Mouse (Mus musculus) lung, postnatal 0 days (tissue): ENCODE measurements around the gene Mmrn2. TPM values are rescaled to one million over a fixed set of nuclear protein-coding genes. Genes with fewer than 3 reads are reported as not detected.

Experiments used
- ATAC-seq: fragments of 200-750 bp; cut with Nextera tagmentation; 2 replicates; pipeline ENCODE4 v1.8.0; 2017; ENCODE audit warnings: moderate library complexity
- DNase-seq: peaks from one replicate; pipeline ENCODE4 v3.0.0-alpha.2; 2016; ENCODE audit warnings: low spot score
- H3K27ac ChIP-seq: fragments of 300-500 bp; sonication (generic); 2 replicates; pipeline ENCODE4 v1.5.1; 2014; ENCODE audit warnings: antibody characterized with exemption, mild to moderate bottlenecking, low read length, mixed read lengths
- H3K27me3 ChIP-seq: fragments of 300-500 bp; sonication (generic); replicated peaks from 2 replicates; pipeline ENCODE4 v1.6.1; 2014; ENCODE audit warnings: low read length, mixed read lengths; ENCODE audit not compliant: insufficient read depth
- H3K36me3 ChIP-seq: fragments of 300-500 bp; sonication (generic); 2 replicates; pipeline ENCODE4 v1.6.1; 2014; ENCODE audit warnings: low read length, mixed read lengths; ENCODE audit not compliant: insufficient read depth
- H3K4me1 ChIP-seq: fragments of 300-500 bp; sonication (generic); 2 replicates; pipeline ENCODE4 v1.6.1; 2014; ENCODE audit warnings: antibody characterized with exemption, low read depth, low read length, mixed read lengths; ENCODE audit not compliant: insufficient read depth
- H3K4me2 ChIP-seq: fragments of 300-500 bp; sonication (generic); replicated peaks from 2 replicates; pipeline ENCODE4 v1.6.1; 2014; ENCODE audit warnings: low read depth, mild to moderate bottlenecking, low read length, moderate library complexity, mixed read lengths
- H3K4me3 ChIP-seq: fragments of 300-500 bp; sonication (generic); 2 replicates; pipeline ENCODE4 v1.5.1; 2014; ENCODE audit warnings: low read depth, low read length
- H3K9ac ChIP-seq: fragments of 300-500 bp; sonication (generic); replicated peaks from 2 replicates; pipeline ENCODE4 v1.6.1; 2014; ENCODE audit warnings: low read depth, mild to moderate bottlenecking
- H3K9me3 ChIP-seq: fragments of 300-500 bp; sonication (generic); 2 replicates; pipeline ENCODE4 v1.6.1; 2016; ENCODE audit warnings: low read length, mixed read lengths
- CTCF ChIP-seq: IDR thresholded peaks from 2 replicates; pipeline ENCODE4 v1.5.1; 2016; ENCODE audit warnings: antibody characterized with exemption, mild to moderate bottlenecking
- EP300 ChIP-seq: IDR thresholded peaks from 2 replicates; pipeline ENCODE4 v1.6.1; 2016; ENCODE audit warnings: antibody characterized with exemption, mild to moderate bottlenecking, control low read depth
- WGBS: fragments of 180-500 bp; shearing (Covaris S2); extraction: QIAGEN DNeasy Blood & Tissue Kit; methylation state at CpG from one replicate; pipeline ENCODE4 v1.1.7; 2014; 5-methylcytosine and 5-hydroxymethylcytosine counted together
- polyA plus RNA-seq: library from polyadenylated mRNA; unstranded; fragments of >200 nt; fragmentation: Nextera tagmentation; extraction: Ambion mirVana; gene quantifications from 2 replicates; pipeline ENCODE4 v1.2.1, GENCODE M21; 2015

Gene Mmrn2
- polyA plus RNA-seq, result 15.4 and 16.5 TPM in 2 replicates

GRCm38 (mm10) chr14:34375415-34375904 is at the start of gene Mmrn2:
Mmrn2 (plus strand) TSS chr14:34375465.
- peak within 1 kb of the TSS; percentile 30 for H3K4me2 ChIP-seq
- H3K9me3 ChIP-seq, result no peaks in the 10 kb centered on the region
- DNase-seq, result no peak
- H3K27ac ChIP-seq, result no peak within 1 kb of the TSS
- no peak for ATAC-seq
- WGBS, result 60% methylated on average over 12 of the region's 13 CpGs
- H3K27me3 ChIP-seq, result no peaks in the 10 kb centered on the region
- H3K36me3 ChIP-seq, result no peaks in the 10 kb centered on the region
- peak within 1 kb of the TSS; percentile 19 for H3K4me3 ChIP-seq
- TF ChIP-seq EP300 (no peak), CTCF (no peak)
- H3K9ac ChIP-seq, result no peak within 1 kb of the TSS
- H3K4me1 ChIP-seq, result 0 out of 2 replicates have a peak, but pooled peaks cover 4% of the 10 kb centered on the region

- no peaks in the 10 kb centered on the region for H3K9me3 ChIP-seq
- H3K4me2 ChIP-seq, result no peak overlapping the region
- peaks cover 36% of the 10 kb centered on the region for H3K36me3 ChIP-seq
- no peak for ATAC-seq
- H3K27ac ChIP-seq, result no peak overlapping the region
- no peaks in the 10 kb centered on the region for H3K4me1 ChIP-seq
- H3K27me3 ChIP-seq, result no peaks in the 10 kb centered on the region
- TF ChIP-seq EP300, result no peak
- no peak for DNase-seq
- H3K4me3 ChIP-seq, result no peak overlapping the region
- H3K9ac ChIP-seq, result no peak overlapping the region
- 79% methylated on average over 3 of the region's 3 CpGs for WGBS
Observed at GRCm38 (mm10) chr14:34326606-34327005, 48.7 kb upstream of the Mmrn2 start.

- H3K27me3 ChIP-seq, result no peaks in the 10 kb centered on the region
- no peaks in the 10 kb centered on the region for H3K4me1 ChIP-seq
- H3K27ac ChIP-seq, result no peak overlapping the region
- H3K9me3 ChIP-seq, result no peaks in the 10 kb centered on the region
- ATAC-seq (no peak), DNase-seq (no peak)
- WGBS, result 74% methylated on average over 1 of the region's 1 CpGs
- no peak overlapping the region for H3K4me3 ChIP-seq
- TF ChIP-seq CTCF, result no peak
- TF ChIP-seq EP300, result no peak
- peaks cover 36% of the 10 kb centered on the region for H3K36me3 ChIP-seq
- H3K4me2 ChIP-seq, result no peak overlapping the region
- H3K9ac ChIP-seq, result no peak overlapping the region
Observed at GRCm38 (mm10) chr14:34327618-34328017, 47.6 kb upstream of the Mmrn2 start.

GRCm38 (mm10) chr14:34330657-34331158 is 44.6 kb upstream of the Mmrn2 start:
- H3K36me3 ChIP-seq, result peaks cover 34% of the 10 kb centered on the region
- no peak overlapping the region for H3K4me3 ChIP-seq
- DNase-seq (no peak), ATAC-seq (no peak)
- no peak overlapping the region for H3K27ac ChIP-seq
- H3K9me3 ChIP-seq, result no peaks in the 10 kb centered on the region
- H3K9ac ChIP-seq, result no peak overlapping the region
- H3K4me2 ChIP-seq, result no peak overlapping the region
- WGBS, result 91% methylated on average over 9 of the region's 9 CpGs
- TF ChIP-seq CTCF, result no peak
- TF ChIP-seq EP300, result no peak
- no peaks in the 10 kb centered on the region for H3K4me1 ChIP-seq
- H3K27me3 ChIP-seq, result no peaks in the 10 kb centered on the region

GRCm38 (mm10) chr14:34331886-34332285 is 43.4 kb upstream of the Mmrn2 start:
- DNase-seq, result no peak
- H3K9me3 ChIP-seq, result no peaks in the 10 kb centered on the region
- H3K4me3 ChIP-seq, result no peak overlapping the region
- no peak for TF ChIP-seq EP300
- no peak for TF ChIP-seq CTCF
- H3K27me3 ChIP-seq, result no peaks in the 10 kb centered on the region
- 88% methylated on average over 3 of the region's 3 CpGs for WGBS
- ATAC-seq, result no peak
- no peaks in the 10 kb centered on the region for H3K4me1 ChIP-seq
- H3K9ac ChIP-seq, result no peak overlapping the region
- peaks cover 46% of the 10 kb centered on the region for H3K36me3 ChIP-seq
- no peak overlapping the region for H3K4me2 ChIP-seq
- no peak overlapping the region for H3K27ac ChIP-seq

GRCm38 (mm10) chr14:34332476-34332875 is 42.8 kb upstream of the Mmrn2 start:
- no peak for ATAC-seq
- Histone ChIP-seq H3K27me3 (no peaks in the 10 kb centered on the region), H3K4me2 (no peak overlapping the region), H3K4me1 (no peaks in the 10 kb centered on the region), H3K27ac (no peak overlapping the region), H3K9ac (no peak overlapping the region), H3K9me3 (no peaks in the 10 kb centered on the region), H3K4me3 (no peak overlapping the region), H3K36me3 (peaks cover 52% of the 10 kb centered on the region)
- TF ChIP-seq EP300 (no peak), CTCF (no peak)
- DNase-seq, result no peak
- WGBS, result 88% methylated on average over 5 of the region's 5 CpGs

- TF ChIP-seq CTCF, result no peak
- no peak for TF ChIP-seq EP300
- H3K27ac ChIP-seq, result no peak overlapping the region
- peaks cover 37% of the 10 kb centered on the region for H3K36me3 ChIP-seq
- H3K9ac ChIP-seq, result no peak overlapping the region
- no peak overlapping the region for H3K4me2 ChIP-seq
- 59% methylated on average over 1 of the region's 1 CpGs for WGBS
- DNase-seq (no peak), ATAC-seq (no peak)
- no peaks in the 10 kb centered on the region for H3K4me1 ChIP-seq
- H3K4me3 ChIP-seq, result no peak overlapping the region
- no peaks in the 10 kb centered on the region for H3K27me3 ChIP-seq
- no peaks in the 10 kb centered on the region for H3K9me3 ChIP-seq
Observed at GRCm38 (mm10) chr14:34339446-34339845, 35.8 kb upstream of the Mmrn2 start.
